In the genomic region with DNA sequence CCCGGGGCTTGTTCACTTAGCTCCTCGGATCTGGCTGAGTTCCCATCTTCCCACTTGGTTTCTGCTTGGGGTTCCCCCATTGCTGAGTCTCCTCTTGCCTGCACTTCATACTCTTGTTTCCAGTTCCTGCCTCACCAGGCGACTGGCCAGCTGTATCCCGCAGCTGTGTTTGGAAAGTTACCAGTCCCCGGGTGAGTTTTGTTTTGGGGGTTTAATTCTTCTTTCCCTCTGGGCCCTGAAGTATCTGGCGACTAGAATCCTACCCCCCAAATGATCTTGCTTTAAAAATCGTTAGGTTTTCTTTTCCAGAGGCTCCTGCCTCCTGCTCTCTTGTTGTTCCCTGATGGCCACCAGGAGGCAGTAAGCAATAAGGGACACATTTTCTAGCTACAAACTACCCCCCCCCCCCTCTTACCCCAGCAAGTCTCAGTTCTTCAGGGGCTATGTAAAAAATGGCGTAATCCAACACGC, we compare ENCODE assay signal across 9 mouse cellular contexts. TPM values are rescaled to one million over a fixed set of nuclear protein-coding genes. Genes with fewer than 3 reads are reported as not detected.
DNase-seq lines count a peak whose midpoint lies in the region; ATAC-seq and TF ChIP-seq lines count a peak whose summit lies in the region.
"Had no signal": no experiment of that assay in that cellular context is flagged by ENCODE, and none has a peak within 500 bp of the region (broad histone marks: within the 10 kb centered on the region; RNA-seq: fewer than 3 reads in every experiment).

No protein-coding gene starts in this region.

- H3K4me3 ChIP-seq in bone marrow, adult 2 months (replicated peaks; ENCODE audit: control insufficient read depth, low read depth, low read length) = no peak overlapping the region
- H3K4me3 ChIP-seq: liver, embryonic 13.5 days had no signal

- 61% methylated on average over 9 of the region's 9 CpGs for WGBS in bone marrow, adult 2 months

- no peak for ATAC-seq in monocyte, adult 5-6 weeks (replicated peaks; ENCODE audit: insufficient number of reproducible peaks, low FRiP score, low TSS enrichment, poor library complexity, severe bottlenecking)

- peak; percentile 88 for DNase-seq in heart, adult 11 months
- no peak for DNase-seq in heart, adult 9 months (ENCODE audit: low spot score in 2 of 2)
- DNase-seq in A20 (ENCODE audit: low read depth, low spot score) = peak; percentile 40
- peak; percentile 28 to 56 for DNase-seq in layer of hippocampus, adult 18-20 months (ENCODE audit: low spot score in 2 of 2)
- DNase-seq in thymus, postnatal 4 days = peak; percentile 51
- DNase-seq in testis, postnatal 10 days (ENCODE audit: low spot score) = no peak
- DNase-seq: liver, embryonic 13.5 days had no signal

- TF ChIP-seq CTCF in bone marrow, adult 2 months (IDR thresholded peaks at IDR 0.05; ENCODE audit: control insufficient read depth, insufficient read depth, low read length) = peak; percentile 14; the same call in 1 of the 2 replicates

- H3K27ac ChIP-seq in bone marrow, adult 2 months (ENCODE audit: control insufficient read depth, insufficient read depth, low read depth, low read length, poor library complexity) = no peak overlapping the region
- H3K27ac ChIP-seq: liver, embryonic 13.5 days had no signal

- TF ChIP-seq POLR2A in bone marrow, adult 2 months (IDR thresholded peaks at IDR 0.05; ENCODE audit: borderline replicate concordance, control insufficient read depth, low read depth, low read length) = no peak

- peaks cover 4% of the 10 kb centered on the region; the same call in 1 of the 2 replicates for H3K4me1 ChIP-seq in bone marrow, adult 2 months (ENCODE audit: control insufficient read depth, insufficient read depth, low read length)
- H3K4me1 ChIP-seq: liver, embryonic 13.5 days had no signal

RNA-seq across cellular contexts. Expression of a gene that starts 57.3 kb away (rescaled TPM):
- polyA plus RNA-seq in bone marrow, adult 2 months (2011; ENCODE audit: insufficient read depth, insufficient read length, low replicate concordance, missing spikeins) = 0.35 TPM in 1 of 2 replicates, not detected in the other
- 1 to 10 TPM; 2.3 to 3.1 TPM for total RNA-seq in layer of hippocampus, adult 18-20 months (2021)
- 0.19 TPM in 1 of 3 replicates, not detected in the others for total RNA-seq in monocyte, adult 5-6 weeks (2017)
- polyA plus RNA-seq: liver, embryonic 13.5 days had no signal

Comparison
In these comparisons a context has a peak if more than half of its experiments do, and no peak if none do; other contexts are left out.
1. DNase-seq: peak in heart, adult 11 months (single experiment), A20 (single experiment), layer of hippocampus, adult 18-20 months (2 of 2) and thymus, postnatal 4 days (single experiment); none in heart, adult 9 months (0 of 2) and testis, postnatal 10 days (single experiment).